Mouse (Mus musculus): ENCODE measurements around the gene Esp31.

Gene Esp31

DNA sequence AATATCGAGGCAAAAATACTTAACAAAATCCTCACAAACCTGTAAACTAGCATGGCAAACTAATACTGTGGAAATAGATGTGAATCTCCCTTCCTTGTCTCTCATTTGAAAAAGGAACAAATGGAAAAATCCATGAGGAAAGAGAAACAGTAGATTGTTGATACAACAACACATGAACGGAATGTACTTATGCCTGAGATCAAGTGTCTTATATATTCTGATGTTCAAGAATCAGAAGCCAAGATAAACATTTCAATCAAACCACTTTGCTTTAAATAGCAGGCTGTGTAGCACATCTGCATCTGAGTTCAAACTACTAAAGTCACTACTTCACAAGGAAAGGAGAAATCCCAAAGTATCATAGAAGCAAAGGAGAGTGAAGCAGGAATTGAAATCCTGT lies at the start of gene Esp31:
Esp31 (plus strand) TSS at position 301 of the 400 bp plus-strand sequence.
- no peak for DNase-seq (ENCODE audit: low spot score in 2 of 2)

Data from frontal cortex, postnatal 25 days (tissue).